Mouse (Mus musculus): ENCODE measurements around the gene Agbl4. TPM values are rescaled to one million over a fixed set of nuclear protein-coding genes. Genes with fewer than 3 reads are reported as not detected.

Gene Agbl4
- polyA plus RNA-seq, 1 experiment from 2014 or later: 3.5 TPM

DNA sequence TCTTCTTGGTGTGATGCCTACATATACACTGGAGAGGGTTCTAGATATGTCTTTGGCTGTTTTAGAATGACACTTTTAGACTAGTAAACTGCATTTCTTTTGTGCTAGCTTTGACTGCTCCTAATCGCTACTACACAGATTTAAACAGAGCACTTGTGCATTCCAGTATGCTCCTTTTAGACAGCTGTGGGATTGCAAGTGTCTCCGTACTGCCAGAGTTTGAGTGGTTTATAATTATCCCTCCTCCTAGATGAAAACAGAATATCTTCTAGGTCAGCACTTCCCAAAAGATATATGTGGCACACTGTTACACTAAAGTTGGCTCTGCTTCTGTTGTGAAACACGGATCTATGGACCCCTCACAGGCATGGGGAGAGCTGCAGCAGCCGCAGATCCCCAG lies 935.4 kb downstream of the Agbl4 start:
- H3K4me2 ChIP-seq (replicated peaks): no peak overlapping the region
- ATAC-seq (ENCODE audit: low FRiP score) (no peak), DNase-seq (ENCODE audit: low spot score) (no peak)
- no peaks in the 10 kb centered on the region for H3K4me1 ChIP-seq (replicated peaks; ENCODE audit: control insufficient read depth, insufficient read depth, low read length)
- no peaks in the 10 kb centered on the region for H3K36me3 ChIP-seq (replicated peaks; ENCODE audit: control insufficient read depth, insufficient read depth)
- no peaks in the 10 kb centered on the region for H3K27me3 ChIP-seq (ENCODE audit: control insufficient read depth, insufficient read depth, low read length)
- WGBS: 82% methylated on average over 4 of the region's 4 CpGs
- no peaks in the 10 kb centered on the region for H3K9me3 ChIP-seq (ENCODE audit: control insufficient read depth, low read length)
- no peak overlapping the region for H3K4me3 ChIP-seq (replicated peaks; ENCODE audit: low read length)
- no peak overlapping the region for H3K27ac ChIP-seq
- no peak overlapping the region for H3K9ac ChIP-seq

DNA sequence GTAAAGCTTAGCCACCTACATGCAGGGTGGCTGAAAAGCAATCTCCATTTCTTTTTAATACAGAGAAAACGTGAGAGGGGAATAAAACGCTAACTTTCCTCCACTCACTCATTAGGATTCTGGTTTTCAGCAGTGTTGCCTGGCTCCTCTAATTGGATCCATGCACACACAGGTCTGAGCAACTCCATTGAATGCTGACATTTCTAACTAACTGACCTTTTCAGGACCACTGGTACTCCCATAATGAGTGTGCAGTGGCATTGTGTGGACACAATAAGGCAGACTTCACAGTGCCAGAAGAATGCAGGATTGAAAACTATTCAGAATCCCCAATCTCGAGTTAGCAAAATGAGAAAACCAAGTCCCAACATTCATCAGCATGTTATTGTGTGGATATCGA lies 952.5 kb downstream of the Agbl4 start:
- DNase-seq (ENCODE audit: low spot score) (no peak), ATAC-seq (ENCODE audit: low FRiP score) (no peak; the same call in 1 of the 2 replicates)
- no peak overlapping the region for H3K9ac ChIP-seq
- 0 out of 2 replicates have a peak, but pooled peaks cover 5% of the 10 kb centered on the region for H3K4me1 ChIP-seq (replicated peaks; ENCODE audit: control insufficient read depth, insufficient read depth, low read length)
- no peaks in the 10 kb centered on the region for H3K9me3 ChIP-seq (ENCODE audit: control insufficient read depth, low read length)
- no peak overlapping the region for H3K4me2 ChIP-seq (replicated peaks)
- no peak overlapping the region for H3K27ac ChIP-seq
- WGBS: 17% methylated on average over 4 of the region's 4 CpGs
- H3K4me3 ChIP-seq (replicated peaks; ENCODE audit: low read length): no peak overlapping the region
- H3K36me3 ChIP-seq (replicated peaks; ENCODE audit: control insufficient read depth, insufficient read depth): no peaks in the 10 kb centered on the region
- no peaks in the 10 kb centered on the region for H3K27me3 ChIP-seq (ENCODE audit: control insufficient read depth, insufficient read depth, low read length)

DNA sequence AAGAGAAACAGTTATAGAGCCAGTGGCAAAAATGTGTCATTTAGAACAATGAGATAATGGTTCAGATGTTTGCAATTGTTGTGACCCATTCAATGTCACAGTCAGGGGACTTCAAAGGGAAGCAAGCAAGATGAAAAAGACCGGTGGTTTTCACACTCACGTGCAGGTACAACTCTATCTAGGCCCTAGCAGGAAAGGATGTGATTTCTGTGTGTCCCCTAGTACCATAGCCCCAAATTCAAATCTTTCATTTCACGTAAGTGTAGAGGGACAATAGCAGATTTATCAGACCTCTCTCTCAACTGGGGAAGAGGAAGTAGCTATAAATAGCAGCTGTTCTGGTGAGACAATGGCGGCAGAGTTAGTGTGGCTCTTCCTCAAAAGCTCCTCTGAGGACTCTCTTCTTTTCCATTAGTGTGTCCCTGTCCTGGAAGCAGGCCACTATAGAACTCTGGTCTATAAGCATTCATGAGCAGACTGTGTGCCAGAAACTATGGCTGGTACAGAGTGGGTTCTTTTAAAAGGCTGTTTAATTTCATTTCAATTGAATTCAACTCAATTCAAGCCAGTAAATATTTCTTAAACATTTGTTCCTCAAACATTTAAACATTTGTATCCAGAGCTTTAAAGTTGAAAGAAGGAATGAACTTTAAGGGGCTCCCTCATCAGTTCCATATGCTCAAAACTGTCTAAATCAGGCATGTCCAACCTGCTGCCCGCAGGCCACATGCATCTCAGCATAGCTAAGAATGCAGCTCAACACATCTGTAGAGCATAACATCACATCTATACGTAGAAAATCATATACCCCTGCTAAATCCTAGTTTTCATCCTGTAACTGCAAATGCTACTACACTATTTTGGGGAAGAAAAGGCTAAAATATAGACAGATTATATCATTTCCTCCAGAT lies 953.4 kb downstream of the Agbl4 start:
- H3K36me3 ChIP-seq (replicated peaks; ENCODE audit: control insufficient read depth, insufficient read depth): no peaks in the 10 kb centered on the region
- no peaks in the 10 kb centered on the region for H3K27me3 ChIP-seq (ENCODE audit: control insufficient read depth, insufficient read depth, low read length)
- ATAC-seq (ENCODE audit: low FRiP score) (no peak), DNase-seq (ENCODE audit: low spot score) (no peak)
- H3K9ac ChIP-seq: no peak overlapping the region
- H3K4me3 ChIP-seq (replicated peaks; ENCODE audit: low read length): no peak overlapping the region
- no peaks in the 10 kb centered on the region for H3K9me3 ChIP-seq (ENCODE audit: control insufficient read depth, low read length)
- H3K4me1 ChIP-seq (replicated peaks; ENCODE audit: control insufficient read depth, insufficient read depth, low read length): 0 out of 2 replicates have a peak, but pooled peaks cover 5% of the 10 kb centered on the region
- WGBS: 41% methylated on average over 6 of the region's 6 CpGs
- H3K27ac ChIP-seq: 0 out of 2 replicates have a peak overlapping the region, but pooled peaks have one; percentile 21
- H3K4me2 ChIP-seq (replicated peaks): no peak overlapping the region

DNA sequence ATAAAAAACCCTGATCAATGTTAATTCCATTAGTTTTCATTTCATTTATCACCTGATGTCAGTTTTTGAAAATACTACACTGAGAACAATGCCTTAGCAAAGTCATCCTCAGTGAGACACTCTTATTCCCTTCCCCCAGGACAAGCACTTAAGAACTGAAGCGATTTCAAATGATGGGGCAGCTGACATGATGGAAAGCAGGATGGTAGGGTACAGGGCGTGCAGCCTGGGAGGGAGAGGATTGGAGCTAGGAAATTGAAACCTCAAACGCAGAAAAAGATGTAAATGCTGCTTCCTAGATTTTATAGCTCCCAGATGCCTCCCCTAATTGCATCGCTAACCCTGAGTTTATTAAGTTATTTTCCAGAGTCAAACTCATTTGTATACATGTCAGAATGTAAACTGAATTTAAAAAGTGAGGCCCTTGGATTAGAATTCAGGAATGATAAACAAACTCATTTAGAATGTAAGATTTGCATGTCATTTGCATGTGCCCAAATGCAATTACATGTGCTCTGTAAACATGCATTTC lies 959.2 kb downstream of the Agbl4 start:
- 53% methylated on average over 4 of the region's 4 CpGs for WGBS
- Histone ChIP-seq H3K4me1 (replicated peaks; ENCODE audit: control insufficient read depth, insufficient read depth, low read length) (peaks cover 4% of the 10 kb centered on the region; the same call in 1 of the 2 replicates), H3K9ac (no peak overlapping the region), H3K4me2 (replicated peaks) (no peak overlapping the region), H3K27me3 (ENCODE audit: control insufficient read depth, insufficient read depth, low read length) (no peaks in the 10 kb centered on the region), H3K4me3 (replicated peaks; ENCODE audit: low read length) (no peak overlapping the region), H3K36me3 (replicated peaks; ENCODE audit: control insufficient read depth, insufficient read depth) (no peaks in the 10 kb centered on the region), H3K27ac (no peak overlapping the region), H3K9me3 (ENCODE audit: control insufficient read depth, low read length) (no peaks in the 10 kb centered on the region)
- ATAC-seq (ENCODE audit: low FRiP score) (0 out of 2 replicates have a peak, but pooled peaks have one; percentile 34), DNase-seq (ENCODE audit: low spot score) (no peak)

DNA sequence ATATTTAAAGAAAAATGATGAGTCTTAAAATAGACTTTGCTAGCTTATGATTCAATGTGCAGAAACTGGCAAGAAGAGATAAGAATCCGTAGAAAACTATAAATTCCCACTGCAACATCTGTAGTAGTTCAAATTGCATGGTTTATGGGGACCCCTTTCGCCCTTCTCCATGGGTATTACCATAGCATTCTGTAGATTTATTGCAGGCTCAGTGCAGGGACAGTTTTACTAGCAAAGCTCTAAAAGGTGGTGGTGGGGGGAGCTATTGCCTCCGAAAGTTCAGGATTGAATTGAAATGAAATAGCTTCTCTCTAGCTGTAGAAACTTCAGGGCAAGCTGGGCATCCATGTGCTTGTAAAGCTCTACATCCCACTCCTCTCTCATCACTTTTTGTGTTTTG lies 959.7 kb downstream of the Agbl4 start:
- Histone ChIP-seq H3K9ac (no peak overlapping the region), H3K4me1 (replicated peaks; ENCODE audit: control insufficient read depth, insufficient read depth, low read length) (peaks cover 4% of the 10 kb centered on the region; the same call in 1 of the 2 replicates), H3K4me2 (replicated peaks) (no peak overlapping the region), H3K9me3 (ENCODE audit: control insufficient read depth, low read length) (no peaks in the 10 kb centered on the region), H3K36me3 (replicated peaks; ENCODE audit: control insufficient read depth, insufficient read depth) (no peaks in the 10 kb centered on the region), H3K27ac (no peak overlapping the region), H3K27me3 (ENCODE audit: control insufficient read depth, insufficient read depth, low read length) (no peaks in the 10 kb centered on the region), H3K4me3 (replicated peaks; ENCODE audit: low read length) (no peak overlapping the region)
- WGBS: 72% methylated on average over 3 of the region's 3 CpGs
- no peak for DNase-seq (ENCODE audit: low spot score)
- no peak for ATAC-seq (ENCODE audit: low FRiP score)

DNA sequence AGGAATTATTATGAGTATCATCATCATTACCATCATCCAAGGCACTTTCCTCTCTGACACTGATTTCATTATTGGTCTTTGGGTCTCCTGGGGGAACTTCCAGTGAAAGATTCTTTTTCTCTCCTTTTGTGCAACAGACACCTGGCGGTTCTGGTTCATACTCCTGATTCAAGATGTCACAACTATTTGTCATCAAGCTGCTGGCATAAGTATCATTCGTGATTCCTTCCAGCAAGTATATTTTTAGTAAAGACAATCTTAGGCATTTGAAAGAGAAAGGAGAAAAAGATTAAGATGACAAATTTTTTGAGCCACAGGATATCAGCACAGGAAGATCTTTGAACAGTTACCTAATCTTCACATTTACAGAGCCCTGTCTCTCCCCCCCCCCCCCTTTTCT lies 966.7 kb downstream of the Agbl4 start:
- no peak for ATAC-seq (ENCODE audit: low FRiP score)
- Histone ChIP-seq H3K4me2 (replicated peaks) (no peak overlapping the region), H3K9ac (no peak overlapping the region), H3K27ac (no peak overlapping the region), H3K4me3 (replicated peaks; ENCODE audit: low read length) (no peak overlapping the region), H3K27me3 (ENCODE audit: control insufficient read depth, insufficient read depth, low read length) (no peaks in the 10 kb centered on the region), H3K4me1 (replicated peaks; ENCODE audit: control insufficient read depth, insufficient read depth, low read length) (no peaks in the 10 kb centered on the region), H3K9me3 (ENCODE audit: control insufficient read depth, low read length) (no peaks in the 10 kb centered on the region), H3K36me3 (replicated peaks; ENCODE audit: control insufficient read depth, insufficient read depth) (no peaks in the 10 kb centered on the region)
- no peak for DNase-seq (ENCODE audit: low spot score)
- 86% methylated on average over 2 of the region's 2 CpGs for WGBS

DNA sequence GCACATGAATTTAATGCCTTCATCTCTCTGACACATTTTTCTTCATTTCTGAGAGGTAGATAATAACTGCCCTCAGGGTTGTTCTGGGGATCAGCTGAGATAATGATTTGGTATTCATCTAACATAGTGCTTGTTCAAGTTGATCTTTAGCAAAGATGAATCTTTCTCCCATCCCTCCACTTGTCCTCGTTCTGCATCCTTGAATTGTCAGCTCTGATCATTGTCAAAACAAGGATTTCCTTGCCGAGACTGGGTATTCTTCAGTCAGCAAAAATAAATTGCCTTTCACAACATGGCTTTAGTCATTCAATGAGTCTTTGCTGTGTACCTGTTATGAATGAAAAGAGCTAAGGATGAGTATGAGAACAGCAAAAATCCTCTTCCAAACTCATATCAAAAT lies 970.3 kb downstream of the Agbl4 start:
- ATAC-seq (ENCODE audit: low FRiP score) (no peak), DNase-seq (ENCODE audit: low spot score) (no peak)
- Histone ChIP-seq H3K9me3 (ENCODE audit: control insufficient read depth, low read length) (no peaks in the 10 kb centered on the region), H3K36me3 (replicated peaks; ENCODE audit: control insufficient read depth, insufficient read depth) (no peaks in the 10 kb centered on the region), H3K9ac (no peak overlapping the region), H3K4me2 (replicated peaks) (no peak overlapping the region), H3K4me1 (replicated peaks; ENCODE audit: control insufficient read depth, insufficient read depth, low read length) (no peaks in the 10 kb centered on the region), H3K27me3 (ENCODE audit: control insufficient read depth, insufficient read depth, low read length) (no peaks in the 10 kb centered on the region), H3K27ac (no peak overlapping the region), H3K4me3 (replicated peaks; ENCODE audit: low read length) (no peak overlapping the region)
- WGBS: 58% methylated on average over 2 of the region's 2 CpGs

DNA sequence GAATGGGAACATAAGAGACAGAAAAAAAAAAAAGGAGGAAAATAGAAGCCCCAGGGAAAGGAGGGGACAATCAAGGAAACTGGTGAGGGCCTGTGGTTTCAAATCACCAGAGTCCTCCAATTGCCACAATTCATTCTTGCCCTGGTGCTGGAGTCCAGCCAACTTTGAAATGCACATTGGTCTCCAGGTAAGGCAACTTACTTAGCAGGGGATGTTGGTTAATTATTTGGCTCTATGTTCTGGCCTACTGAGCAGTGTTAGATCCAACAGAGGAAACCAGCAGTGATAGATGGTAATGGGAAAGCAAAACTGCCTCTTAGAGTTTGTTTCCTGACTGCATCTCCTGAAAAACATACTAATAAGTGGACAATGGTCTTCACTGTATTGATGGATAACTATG lies 979.7 kb downstream of the Agbl4 start:
- no peak overlapping the region for H3K4me2 ChIP-seq (replicated peaks)
- DNase-seq (ENCODE audit: low spot score) (no peak), ATAC-seq (ENCODE audit: low FRiP score) (no peak)
- no peaks in the 10 kb centered on the region for H3K36me3 ChIP-seq (replicated peaks; ENCODE audit: control insufficient read depth, insufficient read depth)
- H3K27me3 ChIP-seq (ENCODE audit: control insufficient read depth, insufficient read depth, low read length): no peaks in the 10 kb centered on the region
- H3K9me3 ChIP-seq (ENCODE audit: control insufficient read depth, low read length): no peaks in the 10 kb centered on the region
- H3K27ac ChIP-seq: no peak overlapping the region
- H3K4me1 ChIP-seq (replicated peaks; ENCODE audit: control insufficient read depth, insufficient read depth, low read length): no peaks in the 10 kb centered on the region
- H3K4me3 ChIP-seq (replicated peaks; ENCODE audit: low read length): no peak overlapping the region
- H3K9ac ChIP-seq: no peak overlapping the region

DNA sequence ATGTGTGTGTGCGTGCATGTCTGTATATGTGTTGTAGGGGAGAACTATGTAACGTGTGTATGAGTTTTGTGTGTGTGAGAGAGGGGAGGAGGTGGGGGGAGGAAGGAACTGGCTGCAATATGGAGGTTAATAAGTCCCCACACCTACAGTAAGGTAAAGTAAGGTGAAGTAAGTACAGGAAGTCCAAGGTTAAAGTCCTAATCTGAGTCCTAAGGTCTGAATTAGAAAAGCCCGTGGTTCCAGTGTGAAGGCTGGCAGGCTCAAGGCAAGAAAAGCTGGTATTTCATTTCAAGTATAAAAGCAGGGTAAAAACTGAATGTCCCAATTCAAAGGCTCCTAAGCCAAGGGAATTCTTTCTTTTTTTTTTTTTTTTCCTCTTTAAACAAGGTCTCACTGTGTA lies 980.6 kb downstream of the Agbl4 start:
- Histone ChIP-seq H3K9me3 (ENCODE audit: control insufficient read depth, low read length) (no peaks in the 10 kb centered on the region), H3K27me3 (ENCODE audit: control insufficient read depth, insufficient read depth, low read length) (no peaks in the 10 kb centered on the region), H3K4me2 (replicated peaks) (no peak overlapping the region), H3K4me1 (replicated peaks; ENCODE audit: control insufficient read depth, insufficient read depth, low read length) (no peaks in the 10 kb centered on the region), H3K27ac (no peak overlapping the region), H3K4me3 (replicated peaks; ENCODE audit: low read length) (no peak overlapping the region), H3K9ac (no peak overlapping the region), H3K36me3 (replicated peaks; ENCODE audit: control insufficient read depth, insufficient read depth) (no peaks in the 10 kb centered on the region)
- ATAC-seq (ENCODE audit: low FRiP score) (no peak), DNase-seq (ENCODE audit: low spot score) (no peak)
- WGBS: 95% methylated on average over 3 of the region's 3 CpGs

Measured in hindbrain, embryonic 14.5 days (tissue).